Mouse (Mus musculus) adrenal gland, postnatal 14 days (tissue): ENCODE results near the gene Mymk. TPM values are rescaled to one million over a fixed set of nuclear protein-coding genes. Genes with fewer than 3 reads are reported as not detected.

ENCODE experiments used
- DNase-seq: peaks from one replicate; pipeline ENCODE4 v3.0.0; 2021; ENCODE audit warnings: mixed read lengths
- total RNA-seq: library from RNA; stranded (reverse); gene quantifications from 2 replicates; pipeline ENCODE4 v1.2.3, GENCODE M21; 2021

Gene Mymk
- total RNA-seq, 1 experiment from 2014 or later = not detected

- DNase-seq = no peak
These were observed 6.3 kb upstream of the Mymk start for GRCm38 (mm10) chr2:27078312-27078711.

- peak; percentile 60 for DNase-seq
These were observed 5.8 kb upstream of the Mymk start for GRCm38 (mm10) chr2:27077655-27078244.

DNA sequence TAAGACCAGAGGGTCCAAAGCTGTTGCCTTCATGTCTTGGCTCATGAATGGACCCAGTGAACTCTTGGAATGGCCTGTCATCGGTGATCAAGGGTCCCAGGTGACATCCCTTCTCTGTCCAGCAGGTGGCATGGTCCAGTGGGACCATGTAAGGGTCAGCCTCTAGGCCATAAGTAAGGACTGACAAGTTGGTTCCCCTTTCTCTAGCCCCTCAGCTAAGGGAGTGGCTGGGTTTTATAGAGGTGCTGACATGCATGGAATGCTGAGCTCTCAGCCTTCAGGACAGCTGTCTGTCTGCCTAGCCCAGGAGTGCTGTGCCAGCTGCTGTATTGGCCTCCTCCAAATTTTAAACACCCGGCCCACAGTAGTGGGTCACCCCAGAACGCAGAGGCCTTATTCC is 3.5 kb upstream of the Mymk start:
- DNase-seq = peak; percentile 66

DNA sequence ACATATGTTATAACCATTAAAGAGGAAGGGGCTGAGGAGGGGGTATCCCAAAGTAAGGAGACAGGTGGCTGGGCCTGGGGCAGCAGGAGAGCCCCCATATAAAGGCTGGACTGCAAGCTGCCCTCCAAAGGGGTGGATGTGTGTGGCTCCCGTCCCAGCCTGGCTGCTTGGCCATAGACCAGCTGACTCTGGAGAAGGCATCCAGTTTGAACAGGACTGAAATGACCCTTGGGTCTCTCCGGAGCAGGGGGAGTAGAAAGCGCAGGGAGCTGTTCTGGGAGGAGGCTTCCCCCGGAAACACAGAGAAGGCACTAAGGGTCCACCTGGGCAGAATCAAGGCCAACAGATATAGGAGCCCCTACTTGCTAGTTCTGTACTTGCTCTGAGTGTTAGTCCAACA is 2.8 kb upstream of the Mymk start:
- DNase-seq = peak; percentile 52

DNA sequence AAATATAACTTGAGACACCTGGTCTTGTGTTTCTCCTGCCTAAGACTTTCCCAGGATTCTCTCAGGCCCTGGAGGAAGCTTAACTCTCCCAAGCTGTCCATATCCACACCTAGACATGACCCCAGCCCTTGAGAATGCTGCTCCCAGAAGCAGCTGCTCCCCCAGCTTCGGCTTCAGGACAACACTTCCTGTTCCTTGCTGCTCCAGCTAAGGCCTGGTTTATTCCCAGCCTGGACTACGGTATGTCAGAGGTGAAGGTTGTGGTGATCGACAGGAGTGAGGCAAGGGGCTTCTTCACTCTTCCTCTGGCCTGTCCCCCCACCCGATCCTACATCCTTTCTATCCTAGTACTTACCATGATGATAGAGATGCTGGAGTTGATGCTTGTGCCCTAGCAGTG is 1.4 kb upstream of the Mymk start:
- no peak for DNase-seq

DNA sequence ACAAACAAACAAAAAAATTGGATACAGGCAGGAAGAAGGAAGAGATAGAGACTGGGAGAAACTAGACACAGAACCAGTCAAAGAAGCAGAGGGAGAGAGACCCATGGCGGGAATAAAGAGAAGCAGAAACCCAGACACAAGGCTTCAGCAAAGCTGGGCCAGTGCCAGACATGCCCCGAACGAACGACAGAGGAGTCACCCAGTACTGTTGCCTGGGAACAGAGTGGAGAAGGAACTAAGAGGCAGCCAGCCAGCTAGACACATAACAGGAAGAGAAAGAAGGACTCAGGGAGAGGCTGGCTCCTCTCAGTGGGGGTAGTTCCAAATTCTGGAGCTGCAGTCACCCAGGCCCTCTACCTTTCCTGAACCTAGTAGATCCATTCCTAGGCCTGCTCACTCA is 842 bp downstream of the Mymk start:
- DNase-seq = peak; percentile 88

DNA sequence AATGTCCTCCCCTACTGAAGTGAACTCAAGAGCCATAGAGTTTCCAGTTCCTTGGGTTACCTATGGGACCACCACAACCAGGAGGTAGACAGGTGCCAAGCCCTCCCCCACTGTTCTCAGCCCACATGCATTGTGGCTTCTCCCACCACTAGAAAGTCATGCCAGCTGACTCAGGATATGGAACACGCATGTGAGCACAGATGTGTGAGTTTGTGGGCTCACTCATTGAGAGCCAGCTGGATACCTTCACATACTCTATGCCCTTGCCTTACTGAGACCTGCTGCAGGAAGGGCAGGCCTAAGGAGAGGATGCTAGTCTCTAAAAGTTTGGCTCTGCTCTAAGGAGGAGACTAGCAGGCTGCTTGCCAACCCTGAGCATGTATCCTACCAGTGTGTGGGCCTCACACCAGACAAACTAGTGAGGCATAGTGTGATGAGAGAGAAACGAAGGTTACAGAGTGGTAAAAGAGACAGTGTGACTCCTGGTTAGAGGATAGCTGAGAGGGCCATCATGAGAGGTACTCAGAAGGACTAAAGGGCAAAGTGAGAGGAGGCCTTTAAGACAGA is 1.6 kb downstream of the Mymk start:
- DNase-seq = no peak

- DNase-seq = no peak
These were observed 2.3 kb downstream of the Mymk start for GRCm38 (mm10) chr2:27069646-27070045.

DNA sequence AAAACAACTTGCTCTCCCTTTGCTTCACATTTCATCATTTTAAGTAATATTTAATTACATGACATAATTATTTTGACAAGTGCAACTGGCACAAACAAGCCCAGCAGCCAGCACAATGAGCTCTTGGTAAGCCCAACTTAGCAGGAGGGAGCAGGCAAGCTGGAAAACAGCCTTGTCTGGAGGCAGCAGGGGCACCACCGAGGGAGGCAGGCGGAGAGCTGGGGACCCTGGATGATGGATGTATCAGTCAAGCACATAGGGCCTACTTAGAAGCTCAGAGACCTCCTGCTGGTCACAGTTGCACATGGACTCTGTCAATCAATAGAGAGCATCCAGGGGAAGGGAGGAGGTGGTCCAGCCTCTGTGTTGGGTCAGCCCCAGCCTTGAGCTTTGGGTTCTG is 4.0 kb downstream of the Mymk start:
- no peak for DNase-seq

GRCm38 (mm10) chr2:27067124-27067523 is 4.9 kb downstream of the Mymk start:
- no peak for DNase-seq

- no peak for DNase-seq
These were observed 12.8 kb downstream of the Mymk start for GRCm38 (mm10) chr2:27059187-27059586.

DNA sequence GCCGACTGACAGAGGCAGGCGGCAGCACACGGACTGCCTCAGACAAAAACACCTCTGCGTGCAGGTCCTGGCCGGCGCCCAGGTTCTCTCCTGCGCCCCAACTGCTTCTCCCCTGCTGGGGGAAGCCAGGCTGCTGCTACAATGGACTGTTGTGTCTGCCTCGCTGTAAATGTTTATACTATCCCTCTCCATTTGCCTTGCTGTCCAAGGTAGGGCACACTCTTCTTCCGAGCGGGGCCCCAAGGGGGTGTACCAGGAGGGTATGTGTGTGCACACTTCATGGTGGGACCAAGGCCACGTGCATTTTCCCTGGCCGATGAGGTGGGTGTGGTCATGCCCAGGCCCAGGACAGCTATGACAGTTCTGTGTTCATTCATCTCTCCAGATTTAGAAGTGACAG is 13.2 kb downstream of the Mymk start:
- no peak for DNase-seq

GRCm38 (mm10) chr2:27058251-27058650 is 13.7 kb downstream of the Mymk start:
- no peak for DNase-seq

DNA sequence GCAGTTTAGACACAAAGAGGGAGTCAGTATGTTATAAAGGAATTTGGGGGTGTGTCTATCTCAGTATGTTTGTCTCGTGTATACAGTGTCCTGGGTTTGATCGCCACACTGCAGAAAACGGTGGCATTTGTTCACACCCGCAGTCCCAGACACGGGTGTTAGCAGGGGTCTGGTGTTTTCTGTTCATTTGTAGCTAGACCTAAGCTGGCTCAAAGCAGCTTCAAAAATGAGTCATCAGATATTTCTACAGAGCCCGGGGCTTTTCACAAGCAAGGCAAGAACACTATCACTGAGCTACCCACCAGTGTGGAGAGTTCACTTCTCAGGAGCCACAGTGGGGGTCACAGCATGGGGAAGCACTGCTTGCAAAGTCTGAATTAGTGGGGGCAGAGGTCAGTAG is 22.6 kb downstream of the Mymk start:
- DNase-seq = no peak

GRCm38 (mm10) chr2:27045979-27046770 is 25.8 kb downstream of the Mymk start:
- DNase-seq = peak; percentile 66

DNA sequence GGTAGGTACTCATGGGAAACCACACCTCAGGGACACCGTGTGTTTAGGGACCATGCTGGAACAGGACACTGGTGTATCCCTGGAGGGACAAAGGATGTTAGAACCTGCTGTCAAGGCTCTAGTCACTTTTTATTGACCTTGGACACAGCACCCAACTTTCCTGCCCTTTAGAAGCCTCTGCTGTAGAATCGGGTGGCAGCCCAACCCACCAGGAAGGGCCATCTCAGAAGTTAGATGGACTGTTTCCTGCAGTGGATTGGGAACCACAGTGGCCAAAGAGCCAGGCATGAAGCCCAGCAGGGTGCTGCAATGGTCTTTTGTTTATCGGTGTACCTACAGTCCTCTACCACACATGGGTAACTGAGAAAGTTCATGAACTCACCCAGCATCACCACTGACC is 27.3 kb downstream of the Mymk start:
- no peak for DNase-seq

DNA sequence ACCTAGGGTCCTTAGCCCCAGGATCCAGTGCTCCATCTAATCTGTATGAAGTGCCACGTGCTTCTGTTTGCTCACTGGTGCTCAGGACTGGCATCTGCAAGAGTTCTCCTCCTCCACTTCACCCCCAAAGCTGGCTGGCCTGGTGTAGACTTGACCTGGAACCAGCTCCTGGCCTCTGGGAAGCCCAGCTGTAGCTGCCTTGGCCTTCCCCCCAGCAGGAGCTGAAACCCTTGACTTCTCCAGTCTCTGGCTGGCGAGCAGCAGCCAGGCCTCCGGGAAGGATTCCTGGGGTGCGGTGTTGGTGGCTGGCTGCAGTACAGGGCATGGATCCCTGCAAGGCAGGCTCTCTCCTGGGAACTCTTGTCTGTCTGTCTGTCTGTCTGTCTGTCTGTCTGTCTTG is 27.8 kb downstream of the Mymk start:
- DNase-seq = no peak

- DNase-seq = peak; percentile 90
These were observed 28.5 kb downstream of the Mymk start for GRCm38 (mm10) chr2:27043461-27043860.

GRCm38 (mm10) chr2:27042131-27042844 is 29.7 kb downstream of the Mymk start:
- peak; percentile 73 for DNase-seq

GRCm38 (mm10) chr2:27039286-27039685 is 32.7 kb downstream of the Mymk start:
- peak; percentile 51 for DNase-seq

DNA sequence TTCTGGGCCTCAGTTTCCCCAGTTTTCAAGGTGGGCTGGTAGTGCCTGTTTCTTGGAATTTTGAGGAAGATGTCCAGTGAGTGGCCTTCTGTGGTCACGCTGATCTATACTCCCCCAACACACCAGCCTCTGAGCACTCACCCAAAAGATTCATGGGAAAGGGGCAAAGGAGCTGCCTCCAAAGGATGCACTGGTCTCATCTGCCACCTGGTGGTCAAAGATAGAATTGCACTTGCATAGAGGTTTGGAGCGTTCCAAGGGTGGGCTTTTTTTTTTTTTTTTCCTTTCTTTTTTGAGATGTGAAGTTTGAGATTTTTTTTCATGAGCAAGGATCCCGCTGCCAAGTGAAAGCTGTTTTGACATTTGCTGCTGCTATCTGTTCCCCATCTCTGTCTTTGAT is 33.4 kb downstream of the Mymk start:
- peak; percentile 82 for DNase-seq

- no peak for DNase-seq
These were observed 35.0 kb downstream of the Mymk start for GRCm38 (mm10) chr2:27037008-27037407.

DNA sequence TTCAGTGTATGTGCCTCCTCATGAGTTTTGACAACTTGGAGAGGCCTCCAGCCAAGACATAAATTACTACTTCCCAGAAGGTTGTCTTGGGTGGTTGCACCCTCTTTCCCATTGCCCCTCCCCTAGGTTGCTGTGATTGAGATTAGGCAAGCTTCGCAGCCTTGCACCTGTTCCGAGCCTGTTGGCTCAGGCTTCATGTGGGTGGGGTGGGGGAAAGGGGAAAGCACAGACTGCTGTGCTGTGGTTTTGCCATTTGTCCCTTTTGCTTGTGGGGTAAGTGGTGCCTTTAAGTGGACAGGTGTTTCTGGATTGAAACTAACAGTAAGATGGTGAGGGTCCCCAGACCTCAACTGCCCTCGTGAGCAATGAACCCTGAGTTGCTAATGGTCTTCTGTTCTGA is 36.0 kb downstream of the Mymk start:
- DNase-seq = no peak
